Mouse (Mus musculus): ENCODE data around the gene Tesk1. TPM values are rescaled to one million over a fixed set of nuclear protein-coding genes. Genes with fewer than 3 reads are reported as not detected.
A peak's percentile ranks its signal among the peaks of the same experiment; 100 is the strongest.

Gene Tesk1
- polyA plus RNA-seq, 1 experiment from 2014 or later, result 3.1 TPM

DNA sequence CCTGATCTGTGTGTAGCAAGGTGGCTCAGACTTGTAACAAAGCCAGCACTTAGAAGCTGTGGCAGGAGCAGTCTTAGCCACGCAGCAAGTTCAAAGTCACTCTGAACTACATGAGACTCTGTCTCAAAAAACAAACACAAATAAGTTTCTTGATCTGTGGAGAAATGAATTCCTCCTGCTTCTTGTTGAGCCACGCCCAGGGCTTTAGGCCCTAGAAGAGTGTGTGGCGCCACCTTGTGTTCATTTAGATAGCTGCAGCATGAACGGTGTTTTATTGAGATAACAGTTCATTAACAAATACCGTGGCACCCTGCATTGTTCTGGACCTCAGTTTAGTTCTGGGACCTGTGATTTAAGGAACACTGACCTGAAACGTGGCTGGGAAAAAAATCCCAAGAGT is 21.4 kb upstream of the Tesk1 start:
- Histone ChIP-seq H3K4me3 (no peak overlapping the region), H3K4me1 (replicated peaks) (peaks cover 32% of the 10 kb centered on the region), H3K27ac (no peak overlapping the region; the same call in 1 of the 2 replicates), H3K27me3 (peaks cover 9% of the 10 kb centered on the region), H3K36me3 (peaks cover 51% of the 10 kb centered on the region), H3K9ac (no peak overlapping the region), H3K4me2 (no peak overlapping the region), H3K9me3 (replicated peaks) (no peaks in the 10 kb centered on the region)
- WGBS, result 4% methylated on average over 6 of the region's 6 CpGs
- no peak for ATAC-seq (replicated peaks; ENCODE audit: insufficient number of reproducible peaks, insufficient read depth, low FRiP score, low read depth)

DNA sequence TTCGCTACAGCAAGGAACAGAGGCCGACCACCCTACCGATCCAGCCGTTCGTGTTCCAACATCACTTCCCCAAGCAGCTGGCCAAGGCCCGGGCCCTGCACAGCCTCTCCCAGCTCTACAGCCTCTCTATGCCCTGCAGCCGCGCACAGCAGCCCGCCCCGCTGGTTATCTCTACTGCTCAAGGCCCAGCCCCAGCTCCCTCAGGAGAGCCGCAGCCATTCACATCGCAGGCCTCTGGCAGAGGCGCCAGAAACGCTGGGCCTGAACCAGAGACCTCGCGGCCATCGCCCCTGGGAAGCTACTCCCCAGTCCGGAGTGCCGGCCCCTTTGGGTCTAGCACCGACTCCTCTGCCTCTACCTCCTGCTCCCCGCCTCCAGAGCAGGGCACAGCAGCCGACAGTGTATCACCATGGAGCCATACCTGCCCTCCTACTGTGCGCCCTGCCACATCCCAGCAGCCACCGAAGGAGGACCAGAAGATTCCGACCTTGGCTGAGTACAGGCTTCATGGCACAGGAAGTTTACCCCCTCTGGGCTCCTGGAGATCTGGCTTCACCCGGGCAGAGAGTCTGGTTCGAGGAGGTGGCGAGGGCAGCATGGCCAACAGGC is 20.0 kb upstream of the Tesk1 start:
- H3K9ac ChIP-seq, result no peak overlapping the region
- peaks cover 52% of the 10 kb centered on the region for H3K36me3 ChIP-seq
- H3K4me1 ChIP-seq (replicated peaks), result peaks cover 33% of the 10 kb centered on the region
- no peak overlapping the region for H3K4me3 ChIP-seq
- H3K4me2 ChIP-seq, result no peak overlapping the region
- WGBS, result 67% methylated on average over 28 of the region's 28 CpGs
- peaks cover 23% of the 10 kb centered on the region for H3K27me3 ChIP-seq
- no peak overlapping the region for H3K27ac ChIP-seq
- 0 out of 2 replicates have a peak, but pooled peaks have one; percentile 14 for ATAC-seq (replicated peaks; ENCODE audit: insufficient number of reproducible peaks, insufficient read depth, low FRiP score, low read depth)
- H3K9me3 ChIP-seq (replicated peaks), result no peaks in the 10 kb centered on the region

DNA sequence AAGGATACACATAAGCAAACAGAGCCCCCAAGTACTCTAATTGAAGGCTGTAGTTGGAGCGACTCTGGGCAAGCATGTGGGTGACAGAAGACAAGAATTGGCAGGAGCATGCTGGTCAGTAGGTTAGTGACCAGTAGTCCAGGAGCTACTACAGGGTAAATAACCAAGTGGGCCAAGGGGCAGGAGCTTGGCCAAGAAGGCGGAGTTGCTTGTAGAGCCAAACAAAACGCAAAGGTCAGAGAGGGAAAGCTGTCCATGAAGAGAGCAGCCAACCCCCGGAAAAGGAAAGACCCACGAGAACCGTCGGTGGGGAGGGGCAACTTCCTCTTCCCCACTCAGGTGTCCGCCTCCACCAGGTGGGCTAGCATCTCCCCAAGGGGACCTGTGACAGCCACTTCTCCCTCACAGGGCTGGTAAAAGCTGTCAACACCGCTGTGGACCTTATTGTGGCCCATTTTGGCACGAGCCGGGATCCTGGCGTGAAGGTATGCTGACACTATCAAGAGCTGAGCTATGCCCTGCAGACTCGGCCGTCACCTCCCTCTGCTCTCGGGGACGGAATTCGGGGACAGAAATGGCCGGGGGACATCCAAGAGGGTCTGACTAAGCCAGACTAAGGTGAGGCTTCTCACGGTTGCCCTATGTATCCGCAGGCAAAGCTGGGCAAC is 18.3 kb upstream of the Tesk1 start:
- no peaks in the 10 kb centered on the region for H3K9me3 ChIP-seq (replicated peaks)
- 77% methylated on average over 20 of the region's 20 CpGs for WGBS
- no peak overlapping the region for H3K4me2 ChIP-seq
- H3K27me3 ChIP-seq, result peaks cover 33% of the 10 kb centered on the region
- no peak overlapping the region for H3K27ac ChIP-seq
- peaks cover 51% of the 10 kb centered on the region for H3K36me3 ChIP-seq
- H3K4me1 ChIP-seq (replicated peaks), result peaks cover 25% of the 10 kb centered on the region
- no peak overlapping the region for H3K9ac ChIP-seq
- no peak overlapping the region for H3K4me3 ChIP-seq
- ATAC-seq (replicated peaks; ENCODE audit: insufficient number of reproducible peaks, insufficient read depth, low FRiP score, low read depth), result no peak

DNA sequence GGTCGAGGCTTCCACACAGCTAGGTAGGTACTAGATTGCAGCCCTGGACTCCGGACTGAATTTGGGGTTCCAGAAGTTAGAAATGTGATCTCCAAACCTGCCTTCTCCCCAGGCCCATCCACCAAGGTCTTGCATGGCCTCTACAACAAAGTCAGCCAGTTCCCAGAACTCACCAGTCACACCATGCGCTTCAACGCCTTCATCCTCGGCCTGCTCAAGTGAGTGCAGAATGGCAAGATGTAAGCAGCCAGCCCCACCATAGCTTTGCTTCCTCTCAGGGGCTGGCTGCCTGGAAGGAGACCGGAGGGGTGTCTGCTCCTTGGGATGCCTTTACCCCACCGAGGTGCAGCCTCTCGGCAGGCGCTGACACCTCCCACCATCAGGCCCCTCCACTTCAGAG is 17.7 kb upstream of the Tesk1 start:
- ATAC-seq (replicated peaks; ENCODE audit: insufficient number of reproducible peaks, insufficient read depth, low FRiP score, low read depth), result no peak
- 79% methylated on average over 9 of the region's 9 CpGs for WGBS
- Histone ChIP-seq H3K4me2 (no peak overlapping the region), H3K9ac (no peak overlapping the region), H3K27ac (no peak overlapping the region), H3K36me3 (peaks cover 51% of the 10 kb centered on the region), H3K9me3 (replicated peaks) (no peaks in the 10 kb centered on the region), H3K4me3 (no peak overlapping the region), H3K27me3 (peaks cover 33% of the 10 kb centered on the region), H3K4me1 (replicated peaks) (peaks cover 28% of the 10 kb centered on the region)

- H3K27ac ChIP-seq, result no peak overlapping the region
- H3K36me3 ChIP-seq, result peaks cover 51% of the 10 kb centered on the region
- H3K9me3 ChIP-seq (replicated peaks), result no peaks in the 10 kb centered on the region
- no peak overlapping the region for H3K4me3 ChIP-seq
- peaks cover 18% of the 10 kb centered on the region for H3K4me1 ChIP-seq (replicated peaks)
- H3K4me2 ChIP-seq, result no peak overlapping the region
- peaks cover 33% of the 10 kb centered on the region for H3K27me3 ChIP-seq
- ATAC-seq (replicated peaks; ENCODE audit: insufficient number of reproducible peaks, insufficient read depth, low FRiP score, low read depth), result no peak
- WGBS, result 42% methylated on average over 14 of the region's 14 CpGs
- no peak overlapping the region for H3K9ac ChIP-seq
Measured at GRCm38 (mm10) chr4:43425197-43425596, 16.5 kb upstream of the Tesk1 start.

GRCm38 (mm10) chr4:43425648-43426380 is 15.9 kb upstream of the Tesk1 start:
- Histone ChIP-seq H3K9ac (no peak overlapping the region), H3K27ac (no peak overlapping the region), H3K4me1 (replicated peaks) (peaks cover 18% of the 10 kb centered on the region), H3K4me3 (no peak overlapping the region), H3K4me2 (no peak overlapping the region), H3K36me3 (peaks cover 51% of the 10 kb centered on the region), H3K9me3 (replicated peaks) (no peaks in the 10 kb centered on the region), H3K27me3 (peaks cover 33% of the 10 kb centered on the region)
- no peak for ATAC-seq (replicated peaks; ENCODE audit: insufficient number of reproducible peaks, insufficient read depth, low FRiP score, low read depth)
- 45% methylated on average over 31 of the region's 31 CpGs for WGBS

- no peak for ATAC-seq (replicated peaks; ENCODE audit: insufficient number of reproducible peaks, insufficient read depth, low FRiP score, low read depth)
- WGBS, result 66% methylated on average over 10 of the region's 10 CpGs
- H3K9ac ChIP-seq, result no peak overlapping the region
- H3K4me1 ChIP-seq (replicated peaks), result peaks cover 18% of the 10 kb centered on the region
- no peak overlapping the region for H3K27ac ChIP-seq
- H3K4me2 ChIP-seq, result no peak overlapping the region
- H3K36me3 ChIP-seq, result peaks cover 51% of the 10 kb centered on the region
- H3K4me3 ChIP-seq, result no peak overlapping the region
- H3K9me3 ChIP-seq (replicated peaks), result no peaks in the 10 kb centered on the region
- H3K27me3 ChIP-seq, result peaks cover 33% of the 10 kb centered on the region
Measured at GRCm38 (mm10) chr4:43426487-43426886, 15.3 kb upstream of the Tesk1 start.

DNA sequence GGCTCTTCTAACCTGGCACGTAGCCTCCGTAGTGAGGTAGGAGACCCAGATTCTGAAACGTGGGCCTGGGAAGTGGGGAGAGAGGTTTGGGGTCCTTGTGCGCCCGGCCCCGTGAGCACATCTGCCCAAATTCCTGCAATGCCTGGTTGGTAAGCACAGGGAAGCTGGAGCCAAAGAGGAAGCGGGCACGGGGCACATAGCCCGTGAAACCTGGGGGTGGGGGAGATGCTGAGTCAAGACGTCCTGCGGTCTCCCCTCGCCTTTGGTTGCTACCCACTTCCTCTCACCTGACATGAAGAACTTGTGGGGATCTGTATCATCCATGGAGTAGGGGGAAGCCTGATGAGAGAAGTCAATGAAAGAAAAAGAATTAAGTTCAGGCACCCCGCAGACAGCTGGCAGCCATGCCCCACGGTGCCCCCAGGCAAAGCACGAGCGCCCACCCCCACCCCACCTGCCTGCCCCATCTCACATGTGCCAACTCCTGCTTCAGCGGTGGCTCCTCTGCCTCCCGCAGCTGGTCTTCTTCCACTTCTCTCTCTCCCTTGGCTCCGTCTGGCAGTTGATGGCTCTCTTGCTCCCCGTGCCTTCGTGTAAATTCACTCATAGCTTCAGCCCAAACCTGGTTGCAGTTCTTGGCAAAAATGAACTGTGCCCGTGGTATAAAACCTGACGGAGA is 14.1 kb upstream of the Tesk1 start:
- no peaks in the 10 kb centered on the region for H3K9me3 ChIP-seq (replicated peaks)
- H3K27me3 ChIP-seq, result peaks cover 33% of the 10 kb centered on the region
- WGBS, result 40% methylated on average over 23 of the region's 23 CpGs
- no peak overlapping the region for H3K4me3 ChIP-seq
- no peak overlapping the region for H3K9ac ChIP-seq
- H3K27ac ChIP-seq, result no peak overlapping the region
- H3K4me1 ChIP-seq (replicated peaks), result peaks cover 19% of the 10 kb centered on the region
- H3K4me2 ChIP-seq, result no peak overlapping the region
- no peak for ATAC-seq (replicated peaks; ENCODE audit: insufficient number of reproducible peaks, insufficient read depth, low FRiP score, low read depth)
- H3K36me3 ChIP-seq, result peaks cover 39% of the 10 kb centered on the region

- Histone ChIP-seq H3K27ac (no peak overlapping the region), H3K4me2 (peak overlapping the region; percentile 36; the same call in 1 of the 2 replicates), H3K27me3 (peaks cover 33% of the 10 kb centered on the region), H3K9me3 (replicated peaks) (no peaks in the 10 kb centered on the region), H3K4me3 (no peak overlapping the region), H3K36me3 (peaks cover 32% of the 10 kb centered on the region), H3K4me1 (replicated peaks) (peaks cover 19% of the 10 kb centered on the region), H3K9ac (no peak overlapping the region)
- WGBS, result 36% methylated on average over 16 of the region's 16 CpGs
- ATAC-seq (replicated peaks; ENCODE audit: insufficient number of reproducible peaks, insufficient read depth, low FRiP score, low read depth), result no peak
Measured at GRCm38 (mm10) chr4:43428180-43428861, 13.4 kb upstream of the Tesk1 start.

- H3K4me1 ChIP-seq (replicated peaks), result peaks cover 19% of the 10 kb centered on the region
- ATAC-seq (replicated peaks; ENCODE audit: insufficient number of reproducible peaks, insufficient read depth, low FRiP score, low read depth), result peak; percentile 55
- H3K9ac ChIP-seq, result no peak within 1 kb of the TSS
- no peak within 1 kb of the TSS for H3K27ac ChIP-seq
- H3K9me3 ChIP-seq (replicated peaks), result no peaks in the 10 kb centered on the region
- H3K27me3 ChIP-seq, result peaks cover 32% of the 10 kb centered on the region
- 9% methylated on average over 10 of the region's 10 CpGs for WGBS
- no peak within 1 kb of the TSS for H3K4me3 ChIP-seq
- peak within 1 kb of the TSS; percentile 36 for H3K4me2 ChIP-seq
- peaks cover 26% of the 10 kb centered on the region for H3K36me3 ChIP-seq
Measured at GRCm38 (mm10) chr4:43428946-43429345, 12.8 kb upstream of the Tesk1 start, which contains the start of gene Fam166b. TSS of gene Fam166b (minus strand) at chr4:43429134.

Measured in heart, embryonic 15.5 days (tissue).